Mouse (Mus musculus): ENCODE results near the gene Pdcd11. TPM values are rescaled to one million over a fixed set of nuclear protein-coding genes. Genes with fewer than 3 reads are reported as not detected.

Gene Pdcd11
- polyA plus RNA-seq, 1 experiment, result 22.6 TPM

- H3K4me1 ChIP-seq (ENCODE audit: control insufficient read depth, insufficient read depth, low read length), result no peaks in the 10 kb centered on the region
- TF ChIP-seq CTCF (IDR thresholded peaks at IDR 0.05; ENCODE audit: borderline replicate concordance, insufficient read depth, low read length) (no peak), POLR2A (IDR thresholded peaks at IDR 0.05; ENCODE audit: low read depth, low read length) (no peak)
- H3K27ac ChIP-seq (ENCODE audit: insufficient read depth, low read length), result no peak overlapping the region
- no peak overlapping the region for H3K4me3 ChIP-seq (ENCODE audit: insufficient read depth, low read length)
These were observed 24.7 kb upstream of the Pdcd11 start for GRCm38 (mm10) chr19:47065860-47066259.

GRCm38 (mm10) chr19:47067096-47067882, 23.3 kb upstream of the Pdcd11 start, which contains the start of gene Taf5:
Gene Taf5 (plus strand): TSS chr19:47067746.
- no peaks in the 10 kb centered on the region for H3K4me1 ChIP-seq (ENCODE audit: control insufficient read depth, insufficient read depth, low read length)
- TF ChIP-seq CTCF (IDR thresholded peaks at IDR 0.05; ENCODE audit: borderline replicate concordance, insufficient read depth, low read length), result no peak
- peak; percentile 97 for TF ChIP-seq POLR2A (IDR thresholded peaks at IDR 0.05; ENCODE audit: low read depth, low read length)
- H3K27ac ChIP-seq (ENCODE audit: insufficient read depth, low read length), result peak within 1 kb of the TSS; percentile 64

GRCm38 (mm10) chr19:47067924-47068611, 22.5 kb upstream of the Pdcd11 start:
- H3K4me1 ChIP-seq (ENCODE audit: control insufficient read depth, insufficient read depth, low read length), result no peaks in the 10 kb centered on the region
- peak overlapping the region; percentile 72 for H3K4me3 ChIP-seq (ENCODE audit: insufficient read depth, low read length)
- no peak overlapping the region for H3K27ac ChIP-seq (ENCODE audit: insufficient read depth, low read length)
- peak; percentile 49 for TF ChIP-seq POLR2A (IDR thresholded peaks at IDR 0.05; ENCODE audit: low read depth, low read length)
- TF ChIP-seq CTCF (IDR thresholded peaks at IDR 0.05; ENCODE audit: borderline replicate concordance, insufficient read depth, low read length), result no peak

More at GRCm38 (mm10) chr19:47067096-47067882, 23.3 kb upstream of the Pdcd11 start, which contains the start of gene Taf5:
- peak within 1 kb of the TSS; percentile 72 for H3K4me3 ChIP-seq (ENCODE audit: insufficient read depth, low read length)

- Histone ChIP-seq H3K4me1 (ENCODE audit: control insufficient read depth, insufficient read depth, low read length) (peaks cover 2% of the 10 kb centered on the region), H3K27ac (ENCODE audit: insufficient read depth, low read length) (no peak overlapping the region), H3K4me3 (ENCODE audit: insufficient read depth, low read length) (no peak overlapping the region)
- no peak for TF ChIP-seq CTCF (IDR thresholded peaks at IDR 0.05; ENCODE audit: borderline replicate concordance, insufficient read depth, low read length)
- TF ChIP-seq POLR2A (IDR thresholded peaks at IDR 0.05; ENCODE audit: low read depth, low read length), result no peak
These were observed 2.3 kb upstream of the Pdcd11 start for GRCm38 (mm10) chr19:47088226-47088625.

GRCm38 (mm10) chr19:47089718-47090525, 646 bp upstream of the Pdcd11 start:
- H3K27ac ChIP-seq (ENCODE audit: insufficient read depth, low read length), result peak overlapping the region; percentile 34
- H3K4me3 ChIP-seq (ENCODE audit: insufficient read depth, low read length), result peak overlapping the region; percentile 92
- H3K4me1 ChIP-seq (ENCODE audit: control insufficient read depth, insufficient read depth, low read length), result peaks cover 2% of the 10 kb centered on the region
- no peak for TF ChIP-seq CTCF (IDR thresholded peaks at IDR 0.05; ENCODE audit: borderline replicate concordance, insufficient read depth, low read length)
- no peak for TF ChIP-seq POLR2A (IDR thresholded peaks at IDR 0.05; ENCODE audit: low read depth, low read length)

- Histone ChIP-seq H3K4me1 (ENCODE audit: control insufficient read depth, insufficient read depth, low read length) (no peaks in the 10 kb centered on the region), H3K27ac (ENCODE audit: insufficient read depth, low read length) (no peak overlapping the region), H3K4me3 (ENCODE audit: insufficient read depth, low read length) (no peak overlapping the region)
- no peak for TF ChIP-seq POLR2A (IDR thresholded peaks at IDR 0.05; ENCODE audit: low read depth, low read length)
- TF ChIP-seq CTCF (IDR thresholded peaks at IDR 0.05; ENCODE audit: borderline replicate concordance, insufficient read depth, low read length), result no peak
These were observed 10.5 kb downstream of the Pdcd11 start for GRCm38 (mm10) chr19:47101080-47101479.

- no peak overlapping the region for H3K4me3 ChIP-seq (ENCODE audit: insufficient read depth, low read length)
- no peak overlapping the region for H3K27ac ChIP-seq (ENCODE audit: insufficient read depth, low read length)
- H3K4me1 ChIP-seq (ENCODE audit: control insufficient read depth, insufficient read depth, low read length), result no peaks in the 10 kb centered on the region
- TF ChIP-seq POLR2A (IDR thresholded peaks at IDR 0.05; ENCODE audit: low read depth, low read length) (no peak), CTCF (IDR thresholded peaks at IDR 0.05; ENCODE audit: borderline replicate concordance, insufficient read depth, low read length) (no peak)
These were observed 14.2 kb downstream of the Pdcd11 start for GRCm38 (mm10) chr19:47104641-47105271.

- TF ChIP-seq CTCF (IDR thresholded peaks at IDR 0.05; ENCODE audit: borderline replicate concordance, insufficient read depth, low read length) (no peak), POLR2A (IDR thresholded peaks at IDR 0.05; ENCODE audit: low read depth, low read length) (no peak)
- Histone ChIP-seq H3K27ac (ENCODE audit: insufficient read depth, low read length) (no peak overlapping the region), H3K4me1 (ENCODE audit: control insufficient read depth, insufficient read depth, low read length) (no peaks in the 10 kb centered on the region; the same call in 1 of the 2 replicates), H3K4me3 (ENCODE audit: insufficient read depth, low read length) (no peak overlapping the region)
These were observed 28.1 kb downstream of the Pdcd11 start for GRCm38 (mm10) chr19:47118634-47119033.

GRCm38 (mm10) chr19:47121054-47121453, 30.5 kb downstream of the Pdcd11 start:
- Histone ChIP-seq H3K4me3 (ENCODE audit: insufficient read depth, low read length) (no peak overlapping the region), H3K27ac (ENCODE audit: insufficient read depth, low read length) (no peak overlapping the region)
- TF ChIP-seq POLR2A (IDR thresholded peaks at IDR 0.05; ENCODE audit: low read depth, low read length) (no peak), CTCF (IDR thresholded peaks at IDR 0.05; ENCODE audit: borderline replicate concordance, insufficient read depth, low read length) (no peak)

More at GRCm38 (mm10) chr19:47121054-47121453, 30.5 kb downstream of the Pdcd11 start:
- H3K4me1 ChIP-seq (ENCODE audit: control insufficient read depth, insufficient read depth, low read length), result no peaks in the 10 kb centered on the region; the same call in 1 of the 2 replicates
